Mouse (Mus musculus) duodenum, adult 2 months (tissue): Measurements from ENCODE around the gene Bnc2. TPM values are rescaled to one million over a fixed set of nuclear protein-coding genes. Genes with fewer than 3 reads are reported as not detected.

Source experiments
- polyA plus RNA-seq: library from polyadenylated mRNA; depleted of rRNA; stranded (reverse); fragments of >200 nt; gene quantifications from 2 replicates; pipeline ENCODE4 v1.2.3, GENCODE M21; 2012; ENCODE audit warnings: low replicate concordance; rRNA removed

Bnc2 gene
- polyA plus RNA-seq = 0.54 and 0.59 TPM in 2 replicates

GRCm38 (mm10) chr4:84675171-84675973, at the start of gene Bnc2:
Bnc2 (minus strand) TSS chr4:84675275.

Other genes starting within 250 kb of the Bnc2 start
- 0.36 and 0.46 TPM in 2 replicates for gene Cntln, start 209.0 kb upstream of the Bnc2 start, polyA plus RNA-seq